Mouse (Mus musculus): ENCODE data around the gene Eif3d. TPM values are rescaled to one million over a fixed set of nuclear protein-coding genes. Genes with fewer than 3 reads are reported as not detected.
A peak's percentile ranks its signal among the peaks of the same experiment; 100 is the strongest.

Gene Eif3d
- total RNA-seq, 2 experiments from 2014 or later: 67.3 to 67.9 TPM

- no peak for DNase-seq
Observed at GRCm38 (mm10) chr15:77954362-77954761, 16.3 kb downstream of the Eif3d start.

GRCm38 (mm10) chr15:77952921-77953320, 17.7 kb downstream of the Eif3d start:
- DNase-seq: no peak

- DNase-seq: no peak
Observed at GRCm38 (mm10) chr15:77949061-77949460, 21.6 kb downstream of the Eif3d start.

GRCm38 (mm10) chr15:77945711-77946110, 24.9 kb downstream of the Eif3d start:
- DNase-seq: peak; percentile 51 to 83

GRCm38 (mm10) chr15:77941563-77941962, 29.1 kb downstream of the Eif3d start:
- DNase-seq: no peak

GRCm38 (mm10) chr15:77938516-77938915, 32.1 kb downstream of the Eif3d start:
- no peak for DNase-seq

GRCm38 (mm10) chr15:77935673-77936375, 34.8 kb downstream of the Eif3d start:
- no peak for DNase-seq

- DNase-seq: no peak
Observed at GRCm38 (mm10) chr15:77934968-77935367, 35.6 kb downstream of the Eif3d start.

- DNase-seq: peak in 1 of 2 experiments; percentile 59
Observed at GRCm38 (mm10) chr15:77934326-77934725, 36.3 kb downstream of the Eif3d start.

- DNase-seq: peak; percentile 97 to 100
Observed at GRCm38 (mm10) chr15:77933770-77934169, 36.8 kb downstream of the Eif3d start.

GRCm38 (mm10) chr15:77933222-77933621, 37.4 kb downstream of the Eif3d start:
- no peak for DNase-seq

GRCm38 (mm10) chr15:77931689-77932016, 39.0 kb downstream of the Eif3d start:
- peak in 1 of 2 experiments; percentile 61 for DNase-seq

- DNase-seq: no peak
Observed at GRCm38 (mm10) chr15:77930986-77931688, 39.5 kb downstream of the Eif3d start.

- no peak for DNase-seq
Observed at GRCm38 (mm10) chr15:77929804-77930203, 40.8 kb downstream of the Eif3d start.

- peak; percentile 97 to 99 for DNase-seq
Observed at GRCm38 (mm10) chr15:77928673-77929331, 41.8 kb downstream of the Eif3d start, which contains the start of gene Txn2. Txn2 (minus strand) TSS chr15:77929006.

GRCm38 (mm10) chr15:77928091-77928490, 42.5 kb downstream of the Eif3d start:
- no peak for DNase-seq

GRCm38 (mm10) chr15:77926921-77927320, 43.7 kb downstream of the Eif3d start:
- DNase-seq: no peak

- no peak for DNase-seq
Observed at GRCm38 (mm10) chr15:77925195-77925594, 45.4 kb downstream of the Eif3d start.

- DNase-seq: no peak
Observed at GRCm38 (mm10) chr15:77923267-77924035, 47.2 kb downstream of the Eif3d start.

GRCm38 (mm10) chr15:77922710-77923109, 47.9 kb downstream of the Eif3d start:
- DNase-seq: peak in 1 of 2 experiments; percentile 36

GRCm38 (mm10) chr15:77921636-77922035, 49.0 kb downstream of the Eif3d start:
- no peak for DNase-seq
